Mouse (Mus musculus): ENCODE results near the gene Ptch1.

The Ptch1 gene

DNA sequence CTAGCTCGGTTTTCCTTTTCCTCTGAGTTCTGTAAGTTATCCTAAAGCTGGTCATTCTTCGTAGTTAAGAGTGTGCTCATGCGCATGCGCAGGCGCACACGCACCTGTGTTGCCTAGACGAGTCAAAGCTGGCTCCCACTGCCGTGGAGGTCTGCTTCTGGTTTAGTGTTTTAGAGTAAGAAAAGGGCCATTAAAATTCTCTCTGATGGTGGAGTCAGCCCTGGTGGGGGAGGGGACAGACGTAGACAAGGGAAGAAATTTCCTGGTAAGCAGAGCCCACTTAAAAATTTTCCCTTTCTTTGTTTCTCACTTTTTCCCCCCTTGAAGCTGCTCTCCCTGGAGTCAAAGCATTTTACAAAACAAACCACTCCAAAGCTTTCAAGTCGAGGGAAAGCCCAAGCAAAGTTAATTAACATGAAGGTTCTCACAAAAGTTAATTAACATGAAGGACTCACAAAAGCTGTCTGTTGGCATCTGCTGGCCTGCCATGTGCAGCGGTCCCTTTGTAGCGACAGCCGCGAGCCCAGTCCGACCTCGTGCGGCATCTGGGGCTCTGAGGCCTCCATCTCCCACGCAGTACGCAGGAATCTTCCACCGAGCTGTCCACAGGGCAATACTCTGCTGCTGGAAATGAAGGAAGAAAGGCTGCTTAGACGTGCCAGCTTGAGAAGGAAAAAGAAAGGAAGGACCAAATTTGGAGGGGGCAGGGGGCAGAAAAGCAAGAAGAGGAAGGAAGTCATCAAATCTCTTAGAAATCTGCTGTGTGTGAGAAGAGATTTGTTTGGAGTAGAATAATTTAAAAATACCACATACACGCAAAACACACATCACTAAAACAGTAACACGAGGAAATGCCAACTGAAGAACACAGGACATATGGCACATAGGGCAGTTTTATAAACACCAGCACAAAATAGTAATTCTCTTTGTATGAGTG lies 76.5 kb downstream of the Ptch1 start, which contains the start of gene Fancc:
Fancc (minus strand) TSS at position 633 of the 937 bp plus-strand sequence.
- DNase-seq (ENCODE audit: low spot score), result peak; percentile 72

DNA sequence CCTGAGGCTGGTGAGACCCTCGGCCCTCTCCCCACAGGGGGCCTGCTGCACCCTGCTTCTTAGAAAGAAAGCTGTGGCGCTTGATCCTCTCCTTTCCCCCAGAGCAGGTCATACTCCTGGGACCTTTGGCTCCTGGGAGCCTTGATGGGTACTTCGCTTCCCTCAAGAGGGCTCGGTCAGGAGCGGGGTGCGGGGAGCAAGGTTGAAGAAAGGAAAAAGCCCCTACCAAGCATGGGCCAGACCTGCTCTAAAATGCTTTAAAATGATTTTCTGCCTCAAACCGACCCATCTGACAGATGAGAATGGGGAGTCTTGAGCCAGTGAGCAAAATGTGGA lies 85.7 kb downstream of the Ptch1 start:
- DNase-seq (ENCODE audit: low spot score), result no peak

DNA sequence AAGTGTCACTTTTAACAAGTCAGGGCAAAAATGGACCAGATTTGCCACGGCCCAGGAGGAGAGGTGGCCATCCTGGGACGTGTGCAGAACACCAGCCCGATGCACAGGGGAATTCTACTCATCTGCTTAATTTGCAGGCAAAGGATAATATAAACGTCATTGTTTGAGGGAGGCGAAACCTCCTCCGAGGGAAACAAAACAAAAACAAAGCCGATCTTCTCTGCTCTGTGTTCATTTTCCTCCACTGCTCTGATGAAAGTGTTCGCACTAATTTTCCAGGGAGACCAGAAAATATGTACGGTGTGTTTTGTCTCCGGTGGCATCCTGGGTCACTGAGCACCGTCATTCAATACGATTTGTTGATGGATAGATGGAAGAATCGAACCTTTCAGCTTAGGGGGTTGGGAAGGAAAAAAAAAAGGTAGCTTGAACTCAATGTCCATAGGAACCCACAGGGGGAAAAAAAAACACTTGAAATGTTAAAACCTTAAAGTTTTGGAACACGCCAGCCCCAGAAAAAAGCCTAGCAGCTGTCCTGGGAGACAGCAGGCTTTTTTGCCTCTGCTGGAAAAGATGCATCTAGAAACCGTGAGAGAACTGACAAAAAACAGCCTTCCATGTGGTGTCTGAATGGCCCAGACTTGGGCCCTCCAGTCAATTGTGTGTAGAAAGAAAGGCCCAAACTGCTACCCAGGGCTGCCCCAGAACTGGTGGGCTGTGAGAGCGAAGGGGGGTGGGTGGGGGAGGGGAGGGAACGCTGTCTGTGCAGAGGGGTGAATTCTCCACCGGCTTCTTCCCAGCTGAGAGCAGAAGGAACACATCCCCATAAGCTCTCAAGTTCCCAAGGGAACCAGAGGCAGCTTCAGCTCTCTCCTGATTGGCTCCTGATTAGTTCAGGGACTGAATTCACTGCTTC lies 86.3 kb downstream of the Ptch1 start:
- DNase-seq (ENCODE audit: low spot score), result peak; percentile 80

DNA sequence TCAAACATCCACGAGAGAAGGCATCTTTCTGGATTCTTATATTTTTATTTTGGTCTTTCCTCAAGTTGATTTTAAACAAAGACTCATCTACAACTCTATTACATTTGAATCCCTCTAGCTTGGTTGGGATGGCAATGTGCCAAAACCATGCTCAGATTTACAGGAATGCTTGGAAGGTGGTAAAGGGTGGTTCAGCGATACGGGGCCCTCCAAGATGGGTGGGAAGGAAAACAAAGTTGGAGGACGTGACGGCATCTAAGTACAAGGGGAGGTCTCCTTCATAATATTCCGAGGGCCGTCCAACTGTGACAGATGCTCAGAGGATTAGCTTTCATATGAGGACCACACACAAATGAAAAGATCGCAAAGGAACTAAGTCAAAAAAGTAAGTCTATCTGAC lies 98.0 kb downstream of the Ptch1 start:
- DNase-seq (ENCODE audit: low spot score), result no peak

Measured in embryo, embryonic 10.5 days (tissue).